Mouse (Mus musculus) embryonic fibroblast, embryonic 13.5 days (primary cell): ENCODE data around the gene Dmrtb1.

Source experiments
- CTCF ChIP-seq: IDR thresholded peaks from 2 replicates; pipeline ENCODE4 v1.5.1; 2011; ENCODE audit warnings: mild to moderate bottlenecking, control low read depth, low read length, moderate library complexity, borderline replicate concordance; ENCODE audit not compliant: insufficient read depth
- POLR2A ChIP-seq: IDR thresholded peaks from 2 replicates; pipeline ENCODE4 v1.6.1; 2011; ENCODE audit warnings: low read depth, mild to moderate bottlenecking, control low read depth, low read length, moderate library complexity

GRCm38 (mm10) chr4:107673638-107674321 lies 10.2 kb downstream of the Dmrtb1 start:
- TF ChIP-seq CTCF (peak; percentile 40; the same call in 1 of the 2 replicates), POLR2A (no peak)
